Mouse (Mus musculus): ENCODE results near the gene Zfp991.
"Not testable (repeated sequence)": the region's sequence is repeated elsewhere in the genome, so short reads cannot be mapped to it uniquely, and the experiment has no call there.

The Zfp991 gene

DNA sequence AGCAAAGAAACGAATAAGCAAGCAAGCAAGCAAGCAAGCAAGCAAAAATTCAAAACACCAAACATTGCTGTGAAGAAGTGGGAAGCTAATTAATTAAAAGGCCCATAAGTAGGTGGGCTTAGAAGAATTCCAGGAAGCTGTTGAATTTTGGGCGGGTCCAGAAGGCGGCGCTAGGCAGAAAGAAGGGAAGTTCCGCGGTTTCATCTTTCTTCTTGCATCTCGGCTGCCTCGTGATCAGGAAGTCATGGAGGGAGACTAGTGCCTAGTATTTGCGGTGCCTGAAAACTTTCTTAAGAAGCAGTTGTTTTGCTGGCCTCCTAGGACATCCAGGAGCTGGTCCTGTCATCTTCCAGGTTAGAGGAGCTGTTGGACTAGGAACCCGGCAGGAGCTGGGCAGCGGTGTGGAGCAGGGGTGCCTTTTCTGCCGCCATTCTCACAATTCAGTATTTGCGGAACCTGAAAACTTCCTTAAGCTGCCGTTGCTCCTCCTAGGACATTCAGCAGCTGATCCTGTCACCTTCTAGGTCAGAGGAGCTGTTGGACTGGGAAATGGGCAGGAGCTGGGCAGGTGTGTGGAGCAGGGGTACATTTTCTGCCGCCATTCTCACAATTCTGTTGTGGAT, at the start of gene Zfp991:
TSS of gene Zfp991 (plus strand) at position 202 of the 623 bp plus-strand sequence.
- not testable (repeated sequence) for TF ChIP-seq GATA4 (IDR thresholded peaks at IDR 0.05; ENCODE audit: insufficient replicate concordance, low read length)
